Mouse (Mus musculus): ENCODE measurements at regions not wholly inside any gene's neighbourhood (a gene's known extent, or its start where the extent isn't known, plus 50 kb on each side); places are given as distances from the start of the nearest gene placed in this dataset.
A peak's percentile ranks its signal among the peaks of the same experiment; 100 is the strongest.

- Histone ChIP-seq H3K4me1 (ENCODE audit: control insufficient read depth, insufficient read depth, low read length) (no peaks in the 10 kb centered on the region), H3K27ac (ENCODE audit: control insufficient read depth, insufficient read depth, low read depth, low read length, poor library complexity) (no peak overlapping the region), H3K4me3 (replicated peaks; ENCODE audit: control insufficient read depth, low read depth, low read length) (no peak overlapping the region)
- 72% methylated on average over 4 of the region's 4 CpGs for WGBS
- TF ChIP-seq POLR2A (IDR thresholded peaks at IDR 0.05; ENCODE audit: borderline replicate concordance, control insufficient read depth, low read depth, low read length) = no peak
- no peak for TF ChIP-seq CTCF (IDR thresholded peaks at IDR 0.05; ENCODE audit: control insufficient read depth, insufficient read depth, low read length)
These were observed 82.7 kb downstream of the Pmp22 start for GRCm38 (mm10) chr11:63211501-63211900.

DNA sequence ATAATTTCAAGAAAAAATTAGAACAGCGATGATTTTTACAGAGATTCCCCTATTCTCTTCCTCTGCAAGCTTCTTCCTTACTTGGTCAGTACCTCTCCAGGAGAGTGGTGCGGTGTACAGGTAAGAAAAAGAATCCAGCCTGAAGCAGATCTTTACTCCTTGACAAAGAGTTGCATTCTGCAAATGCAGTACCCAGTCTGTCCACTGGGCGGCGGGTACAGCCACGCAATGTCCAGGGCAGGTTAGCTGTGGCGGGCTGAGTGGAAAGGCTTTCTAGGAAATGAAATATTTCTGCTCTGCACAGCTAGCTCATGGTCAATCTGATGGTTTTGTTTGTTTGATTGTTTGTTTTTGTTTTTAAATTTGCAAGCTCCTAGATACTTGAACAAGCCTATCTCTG is 84.3 kb downstream of the Pmp22 start:
- TF ChIP-seq POLR2A (IDR thresholded peaks at IDR 0.05; ENCODE audit: borderline replicate concordance, control insufficient read depth, low read depth, low read length) = no peak
- peak; percentile 80 for TF ChIP-seq CTCF (IDR thresholded peaks at IDR 0.05; ENCODE audit: control insufficient read depth, insufficient read depth, low read length)
- WGBS = 15% methylated on average over 6 of the region's 6 CpGs
- H3K27ac ChIP-seq (ENCODE audit: control insufficient read depth, insufficient read depth, low read depth, low read length, poor library complexity) = no peak overlapping the region
- H3K4me1 ChIP-seq (ENCODE audit: control insufficient read depth, insufficient read depth, low read length) = no peaks in the 10 kb centered on the region
- no peak overlapping the region for H3K4me3 ChIP-seq (replicated peaks; ENCODE audit: control insufficient read depth, low read depth, low read length)

DNA sequence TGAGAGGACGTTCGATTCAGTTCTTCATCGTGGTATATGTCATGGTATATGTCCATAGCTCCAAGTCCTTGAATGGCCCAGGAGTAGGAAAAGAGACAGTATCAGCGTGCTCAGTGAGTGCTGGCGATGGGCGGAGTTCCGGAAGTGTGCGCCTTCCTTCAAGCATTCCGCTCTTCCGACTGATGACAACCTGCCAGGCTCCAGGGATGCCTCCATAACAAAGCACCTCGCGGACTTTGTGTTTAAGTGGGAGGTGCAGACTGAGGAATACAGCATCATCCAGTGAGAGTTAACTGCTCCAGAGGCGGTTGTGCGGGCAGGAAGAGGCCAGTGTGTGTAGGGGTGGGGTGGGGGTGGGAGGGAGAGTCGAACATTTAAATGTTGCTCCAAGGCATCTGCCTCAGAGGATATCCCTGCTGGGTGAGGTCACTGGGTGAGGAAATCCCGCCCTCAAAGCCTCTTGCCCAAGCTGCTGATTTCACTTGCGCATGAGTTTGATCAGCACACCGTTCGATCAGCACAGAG is 85.2 kb downstream of the Pmp22 start:
- WGBS = 66% methylated on average over 19 of the region's 19 CpGs
- Histone ChIP-seq H3K4me1 (ENCODE audit: control insufficient read depth, insufficient read depth, low read length) (no peaks in the 10 kb centered on the region), H3K4me3 (replicated peaks; ENCODE audit: control insufficient read depth, low read depth, low read length) (no peak overlapping the region), H3K27ac (ENCODE audit: control insufficient read depth, insufficient read depth, low read depth, low read length, poor library complexity) (no peak overlapping the region)
- TF ChIP-seq POLR2A (IDR thresholded peaks at IDR 0.05; ENCODE audit: borderline replicate concordance, control insufficient read depth, low read depth, low read length) (no peak), CTCF (IDR thresholded peaks at IDR 0.05; ENCODE audit: control insufficient read depth, insufficient read depth, low read length) (no peak)

DNA sequence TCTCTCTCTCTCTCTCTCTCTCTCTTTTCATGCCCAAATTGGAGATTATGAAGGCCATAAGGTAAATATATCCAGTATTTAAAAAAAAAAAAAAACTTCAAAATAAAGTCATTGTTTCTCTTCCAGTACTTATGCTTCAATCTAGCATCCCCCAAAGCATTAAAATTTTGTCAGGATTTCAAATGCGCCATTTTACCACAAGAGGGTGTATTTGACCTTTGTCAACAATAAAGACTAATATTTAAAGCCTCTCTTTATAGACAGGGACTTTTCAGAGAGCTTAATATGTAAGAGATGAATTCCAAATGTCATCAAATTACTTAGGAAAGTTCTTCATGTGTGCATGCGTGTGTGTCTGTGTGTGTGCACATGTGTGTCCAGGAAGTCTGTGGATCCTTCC is 87.2 kb downstream of the Pmp22 start:
- H3K4me3 ChIP-seq (replicated peaks; ENCODE audit: control insufficient read depth, low read depth, low read length) = no peak overlapping the region
- H3K27ac ChIP-seq (ENCODE audit: control insufficient read depth, insufficient read depth, low read depth, low read length, poor library complexity) = no peak overlapping the region
- no peaks in the 10 kb centered on the region for H3K4me1 ChIP-seq (ENCODE audit: control insufficient read depth, insufficient read depth, low read length)
- no peak for TF ChIP-seq CTCF (IDR thresholded peaks at IDR 0.05; ENCODE audit: control insufficient read depth, insufficient read depth, low read length)
- TF ChIP-seq POLR2A (IDR thresholded peaks at IDR 0.05; ENCODE audit: borderline replicate concordance, control insufficient read depth, low read depth, low read length) = no peak
- WGBS = 79% methylated on average over 2 of the region's 2 CpGs

DNA sequence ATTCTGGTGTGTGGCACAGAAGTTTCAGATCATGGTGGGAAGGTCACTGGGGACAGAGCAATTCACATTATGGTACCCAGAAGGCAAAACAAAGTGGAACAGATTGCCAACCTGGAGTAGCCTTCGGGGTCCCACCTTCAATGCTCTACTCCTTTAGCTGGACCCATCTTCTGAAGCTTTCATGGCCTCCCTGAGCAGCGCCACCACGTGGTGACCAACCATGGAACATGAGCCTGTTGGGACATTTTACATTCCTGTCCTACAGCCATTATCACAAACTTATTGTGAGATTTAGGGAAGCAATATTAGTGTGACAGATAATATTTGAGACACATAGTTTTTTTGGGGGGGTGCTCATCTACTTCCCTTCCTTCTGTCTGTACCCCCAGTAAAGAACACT is 88.3 kb downstream of the Pmp22 start:
- Histone ChIP-seq H3K4me1 (ENCODE audit: control insufficient read depth, insufficient read depth, low read length) (no peaks in the 10 kb centered on the region), H3K4me3 (replicated peaks; ENCODE audit: control insufficient read depth, low read depth, low read length) (no peak overlapping the region), H3K27ac (ENCODE audit: control insufficient read depth, insufficient read depth, low read depth, low read length, poor library complexity) (no peak overlapping the region)
- 54% methylated on average over 3 of the region's 3 CpGs for WGBS
- no peak for TF ChIP-seq POLR2A (IDR thresholded peaks at IDR 0.05; ENCODE audit: borderline replicate concordance, control insufficient read depth, low read depth, low read length)
- no peak for TF ChIP-seq CTCF (IDR thresholded peaks at IDR 0.05; ENCODE audit: control insufficient read depth, insufficient read depth, low read length)

DNA sequence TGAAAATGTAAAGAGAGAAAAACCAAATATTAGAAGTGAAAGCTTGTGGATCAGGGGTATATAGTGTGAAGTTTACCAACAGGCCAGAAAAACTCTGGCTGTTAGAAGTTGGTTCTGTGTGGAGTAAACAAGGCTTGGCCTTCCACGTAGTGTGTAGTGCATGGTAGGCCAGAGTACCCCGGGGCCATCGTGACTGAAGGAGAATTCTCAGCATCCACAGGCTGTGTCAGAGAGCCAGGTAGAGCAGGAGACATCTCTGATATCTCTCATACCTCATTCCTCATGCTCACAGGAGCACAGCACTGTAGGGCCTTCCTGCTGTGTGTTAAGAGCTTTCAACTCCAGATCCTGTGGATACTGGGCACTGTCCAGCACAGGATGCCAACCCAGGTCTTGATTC is 97.7 kb downstream of the Pmp22 start:
- no peak for TF ChIP-seq CTCF (IDR thresholded peaks at IDR 0.05; ENCODE audit: control insufficient read depth, insufficient read depth, low read length)
- TF ChIP-seq POLR2A (IDR thresholded peaks at IDR 0.05; ENCODE audit: borderline replicate concordance, control insufficient read depth, low read depth, low read length) = no peak
- H3K27ac ChIP-seq (ENCODE audit: control insufficient read depth, insufficient read depth, low read depth, low read length, poor library complexity) = no peak overlapping the region
- no peak overlapping the region for H3K4me3 ChIP-seq (replicated peaks; ENCODE audit: control insufficient read depth, low read depth, low read length)
- 80% methylated on average over 3 of the region's 3 CpGs for WGBS
- H3K4me1 ChIP-seq (ENCODE audit: control insufficient read depth, insufficient read depth, low read length) = no peaks in the 10 kb centered on the region

DNA sequence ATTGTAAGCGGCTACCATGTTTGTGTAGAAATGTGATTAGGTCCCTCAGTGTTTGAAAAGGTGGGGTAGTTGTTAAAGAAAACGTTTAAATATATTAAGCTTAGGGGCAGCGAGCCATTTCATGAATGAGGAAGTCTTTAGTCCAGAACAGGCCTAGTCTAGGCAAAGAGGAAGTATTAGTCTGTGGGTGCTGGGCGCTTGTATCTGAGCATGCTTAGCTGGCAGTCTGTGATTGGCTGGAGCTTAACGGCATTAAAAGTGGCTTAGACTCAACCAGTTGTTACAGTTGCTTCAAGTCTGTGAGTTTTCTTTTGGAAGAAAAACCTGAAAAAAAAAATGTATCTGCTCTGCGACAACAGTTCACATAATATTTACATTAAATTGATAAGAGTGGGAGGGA is 102.0 kb downstream of the Pmp22 start:
- TF ChIP-seq CTCF (IDR thresholded peaks at IDR 0.05; ENCODE audit: control insufficient read depth, insufficient read depth, low read length) (no peak), POLR2A (IDR thresholded peaks at IDR 0.05; ENCODE audit: borderline replicate concordance, control insufficient read depth, low read depth, low read length) (no peak)
- Histone ChIP-seq H3K4me3 (replicated peaks; ENCODE audit: control insufficient read depth, low read depth, low read length) (no peak overlapping the region), H3K4me1 (ENCODE audit: control insufficient read depth, insufficient read depth, low read length) (no peaks in the 10 kb centered on the region), H3K27ac (ENCODE audit: control insufficient read depth, insufficient read depth, low read depth, low read length, poor library complexity) (no peak overlapping the region)
- 45% methylated on average over 6 of the region's 6 CpGs for WGBS

DNA sequence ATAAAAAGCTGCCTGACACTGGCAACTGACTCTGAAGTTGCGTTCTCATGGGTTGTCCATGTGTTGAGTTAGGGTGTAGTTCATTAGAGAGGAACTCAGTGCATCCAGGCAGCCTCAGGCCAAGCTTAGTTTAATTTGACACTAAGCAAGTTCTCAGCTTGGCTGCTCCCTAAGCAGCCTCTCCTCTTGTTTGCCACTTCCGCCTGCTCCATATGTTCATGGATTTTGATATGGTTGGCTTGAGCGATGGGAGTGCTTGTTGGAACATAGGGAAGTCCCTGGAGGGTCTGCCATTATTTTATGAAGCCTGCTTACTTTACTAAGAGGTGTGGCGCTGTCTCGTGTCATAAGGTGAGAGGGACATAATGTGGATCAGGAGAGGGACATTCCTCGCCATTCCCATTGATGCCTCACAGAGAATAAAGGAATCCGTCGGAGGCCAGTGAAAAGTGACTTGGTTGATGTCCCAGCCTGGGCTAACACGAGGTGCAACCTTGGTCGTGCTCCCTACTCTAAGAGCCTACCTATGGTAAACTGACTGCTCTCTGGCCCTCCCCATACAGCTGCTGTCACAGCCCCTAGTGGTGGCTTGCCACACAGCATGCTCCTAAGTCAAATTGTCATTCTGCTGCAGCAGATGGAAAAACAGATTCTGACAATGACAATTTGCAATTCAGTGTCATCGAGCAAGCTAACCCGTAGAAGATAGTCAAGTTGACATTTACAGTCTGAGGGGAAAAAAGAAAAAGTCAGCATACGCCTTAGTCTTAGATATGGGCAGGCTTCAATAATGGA is 104.6 kb downstream of the Pmp22 start:
- H3K27ac ChIP-seq (ENCODE audit: control insufficient read depth, insufficient read depth, low read depth, low read length, poor library complexity) = no peak overlapping the region
- no peak overlapping the region for H3K4me3 ChIP-seq (replicated peaks; ENCODE audit: control insufficient read depth, low read depth, low read length)
- no peak for TF ChIP-seq CTCF (IDR thresholded peaks at IDR 0.05; ENCODE audit: control insufficient read depth, insufficient read depth, low read length)
- TF ChIP-seq POLR2A (IDR thresholded peaks at IDR 0.05; ENCODE audit: borderline replicate concordance, control insufficient read depth, low read depth, low read length) = no peak
- WGBS = 76% methylated on average over 13 of the region's 13 CpGs
- no peaks in the 10 kb centered on the region for H3K4me1 ChIP-seq (ENCODE audit: control insufficient read depth, insufficient read depth, low read length)

Data from bone marrow, adult 2 months (tissue).